Mouse (Mus musculus) B cell, adult 2 months (primary cell): Measurements from ENCODE around the gene Mcm9.

ENCODE experiments used
- DNase-seq, 2 experiments: peaks; one replicate each; pipeline ENCODE4 v3.0.0; 2022

Gene Mcm9

DNA sequence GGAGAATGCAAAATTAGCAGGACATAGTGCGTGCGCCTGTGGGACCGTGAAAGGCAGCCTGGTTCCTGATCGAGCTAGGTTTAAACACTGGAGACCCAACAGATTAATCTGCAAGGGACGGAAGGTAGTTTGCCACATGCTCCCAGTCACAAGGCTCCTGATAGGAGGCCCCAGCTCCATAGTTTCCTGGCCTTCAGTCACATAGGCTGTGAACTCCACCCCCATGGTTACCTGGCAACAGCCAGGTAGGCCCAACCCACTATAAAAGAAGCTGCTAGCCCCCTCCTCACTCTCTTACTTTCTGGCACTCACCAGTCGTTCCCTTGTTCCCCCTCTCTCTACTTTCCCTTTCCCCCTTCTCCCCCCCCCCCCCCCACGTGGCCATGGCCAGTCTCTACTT is 50.1 kb downstream of the Mcm9 start:
- DNase-seq: peak in 1 of 2 experiments; percentile 14

DNA sequence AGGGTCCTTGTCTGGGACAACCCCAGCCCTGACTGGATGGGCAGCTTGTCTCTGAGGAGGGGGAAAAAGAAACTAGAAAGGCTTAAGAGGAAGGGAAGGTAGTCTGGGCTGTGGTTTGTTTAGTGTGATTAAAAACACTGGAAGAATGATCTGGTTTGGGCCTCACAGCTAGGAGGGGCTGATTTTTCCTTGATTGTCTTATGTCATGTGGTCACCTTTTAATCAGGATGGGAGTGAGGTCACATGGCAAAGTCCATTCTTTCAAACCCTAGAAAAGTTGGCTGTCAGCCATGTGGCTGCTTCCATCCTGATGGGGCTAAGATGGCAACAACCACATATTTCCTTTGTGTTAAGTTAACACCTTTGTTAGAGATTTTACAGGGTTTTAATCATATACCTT is 61.7 kb downstream of the Mcm9 start:
- no peak for DNase-seq

DNA sequence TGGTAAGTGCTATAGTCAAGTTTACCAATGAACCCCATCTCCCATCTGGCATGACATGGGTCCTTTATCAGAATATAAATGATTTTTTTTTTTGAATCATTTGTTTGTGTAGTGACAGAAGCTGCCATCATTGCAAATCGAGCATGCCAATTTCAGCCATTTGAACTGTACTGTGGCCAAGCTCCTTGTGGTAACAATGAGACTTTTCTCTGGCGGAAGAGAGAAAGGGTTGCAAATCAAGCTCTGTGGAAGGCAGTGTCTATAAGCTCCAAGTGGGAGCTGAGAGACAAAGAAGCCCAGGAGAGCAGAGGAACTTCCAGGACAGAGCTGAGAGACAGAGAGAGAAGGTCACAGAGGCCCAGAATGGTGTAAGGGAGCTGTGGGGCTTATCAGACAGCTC is 64.7 kb downstream of the Mcm9 start:
- DNase-seq: no peak

DNA sequence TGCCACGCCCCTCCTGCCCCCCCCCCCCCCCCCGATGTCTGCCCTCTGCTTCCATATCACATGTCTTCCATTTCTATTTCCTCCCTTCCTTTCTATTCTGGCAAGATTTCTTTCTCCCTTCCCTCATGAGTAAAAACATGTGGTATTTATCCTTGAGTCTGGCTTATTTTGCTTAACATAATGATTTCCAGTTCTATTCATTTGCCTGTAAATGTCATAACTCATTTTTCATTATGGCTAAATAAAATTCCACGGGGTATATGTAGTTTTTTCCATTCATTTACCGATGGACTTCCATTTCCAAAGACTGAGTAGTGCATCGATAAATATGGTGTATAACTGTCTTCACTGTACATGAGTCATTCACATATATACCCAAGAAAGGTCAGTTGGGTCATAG is 68.2 kb downstream of the Mcm9 start:
- DNase-seq: no peak

DNA sequence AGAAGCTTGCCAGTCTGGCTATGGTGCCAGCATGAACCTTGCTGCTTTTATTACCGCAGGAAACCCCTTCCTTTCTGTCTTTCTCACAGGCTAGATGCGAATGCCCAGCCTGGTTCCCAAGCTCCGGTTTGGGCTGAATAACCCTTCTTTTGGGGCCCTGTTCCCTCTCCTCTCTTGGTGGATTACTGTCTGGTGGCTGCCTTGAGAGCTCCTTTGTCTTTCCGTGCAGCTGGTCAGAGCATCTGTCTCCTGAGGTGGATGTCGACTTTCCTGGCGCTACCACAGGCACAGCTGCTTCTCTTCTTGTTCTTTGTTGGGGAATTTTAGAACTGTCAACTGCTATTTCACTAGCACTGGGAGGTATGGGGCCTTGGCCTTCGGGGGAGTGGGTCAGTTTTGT is 92.6 kb downstream of the Mcm9 start:
- no peak for DNase-seq

DNA sequence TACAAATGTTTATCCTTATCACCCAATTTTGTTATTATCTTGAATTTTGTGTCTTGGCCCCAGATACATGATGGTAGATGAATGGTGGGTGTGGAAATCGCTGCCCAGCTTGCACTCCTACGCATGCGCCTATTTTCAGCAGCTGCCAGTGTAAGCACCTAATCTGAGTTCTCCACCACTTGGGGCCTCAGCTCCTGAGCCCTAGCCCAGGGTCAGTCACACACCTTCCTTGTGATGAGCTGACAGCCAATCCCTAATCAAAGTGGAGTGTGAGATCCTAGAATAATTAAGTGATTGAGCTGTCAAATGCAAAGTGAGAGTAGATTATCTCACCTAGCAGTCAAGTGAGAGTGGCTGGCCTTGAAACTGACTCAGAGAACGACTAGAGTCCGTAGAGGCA is 97.9 kb downstream of the Mcm9 start:
- no peak for DNase-seq

DNA sequence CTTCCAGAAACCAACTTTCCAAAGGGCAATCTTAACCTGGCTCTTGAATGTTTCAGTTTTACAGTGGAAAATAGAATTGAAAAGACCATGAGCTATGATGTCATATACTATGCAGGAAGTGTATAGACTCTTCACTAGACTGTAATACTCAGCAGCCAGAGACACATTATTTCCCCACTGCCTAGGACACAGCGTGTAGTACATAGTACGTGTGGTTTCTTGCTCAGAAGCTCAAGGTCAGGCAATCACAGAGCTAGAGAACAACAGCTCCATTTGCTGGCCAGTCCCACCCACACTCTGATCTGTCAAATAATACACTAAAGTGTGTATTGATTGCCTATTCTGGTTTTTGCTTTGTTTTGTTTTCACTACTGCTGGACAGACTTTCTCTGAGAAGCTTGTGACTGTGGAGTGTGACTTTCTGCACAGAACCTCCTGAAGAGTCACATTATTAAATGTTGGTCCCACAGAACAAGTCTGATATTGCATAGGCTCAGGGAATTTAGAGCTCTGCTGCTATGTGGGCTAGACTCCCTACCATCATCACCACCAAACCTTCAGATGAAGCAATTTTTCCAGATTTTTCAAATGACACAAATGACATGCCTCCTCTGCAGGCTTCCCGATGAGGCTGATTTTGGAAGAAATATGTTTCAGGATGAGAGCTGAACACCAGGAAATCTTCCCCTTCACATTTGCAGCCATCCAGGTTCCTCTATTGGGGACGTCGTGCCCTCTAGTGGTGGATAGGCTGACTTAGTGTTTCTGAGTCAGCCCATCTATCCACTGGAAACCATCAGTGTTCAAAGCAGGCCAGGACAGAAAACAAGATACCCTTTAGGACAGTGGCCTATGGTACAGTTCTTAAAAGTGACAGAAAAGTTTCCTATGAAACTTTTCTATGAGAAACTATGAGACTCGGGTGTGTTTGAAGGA is 102.1 kb downstream of the Mcm9 start:
- DNase-seq: peak; percentile 49 to 52

DNA sequence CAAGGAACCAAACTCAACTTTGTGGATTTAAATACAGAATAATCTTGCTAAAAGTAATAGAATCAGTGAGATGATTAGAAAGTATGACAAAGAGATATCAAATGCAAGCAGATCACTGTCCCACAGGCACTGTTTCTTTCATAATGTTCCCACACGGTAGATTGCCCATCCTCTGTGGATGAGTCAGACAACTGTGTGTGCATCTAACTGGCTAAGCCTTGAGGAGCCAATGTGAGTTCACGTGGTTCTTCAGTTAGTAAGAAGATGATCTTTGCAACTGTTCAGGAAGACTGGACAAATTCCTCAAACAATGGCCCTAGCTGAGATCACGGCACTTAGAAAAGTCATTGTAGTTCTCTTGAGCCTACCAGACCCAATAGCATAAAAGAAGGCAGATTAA is 102.9 kb downstream of the Mcm9 start:
- no peak for DNase-seq

DNA sequence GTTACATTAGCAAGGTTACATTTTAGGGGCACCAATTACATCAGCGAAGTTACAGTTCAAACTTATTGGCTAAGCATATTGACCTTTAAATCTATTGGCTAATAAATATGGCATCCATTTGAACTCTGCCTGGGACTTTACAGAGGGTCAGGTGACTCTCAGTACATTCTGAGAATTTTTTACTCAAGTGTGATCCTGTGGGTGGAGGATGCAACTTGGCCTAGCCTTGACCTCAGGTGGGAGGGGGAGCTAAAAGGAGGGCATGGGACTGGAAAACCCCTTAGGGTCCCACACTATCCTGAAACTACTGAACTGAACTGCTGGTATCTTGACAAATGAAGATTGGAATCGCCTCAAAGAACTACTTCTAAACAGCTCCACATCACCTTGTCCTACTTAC is 103.9 kb downstream of the Mcm9 start:
- DNase-seq: no peak

DNA sequence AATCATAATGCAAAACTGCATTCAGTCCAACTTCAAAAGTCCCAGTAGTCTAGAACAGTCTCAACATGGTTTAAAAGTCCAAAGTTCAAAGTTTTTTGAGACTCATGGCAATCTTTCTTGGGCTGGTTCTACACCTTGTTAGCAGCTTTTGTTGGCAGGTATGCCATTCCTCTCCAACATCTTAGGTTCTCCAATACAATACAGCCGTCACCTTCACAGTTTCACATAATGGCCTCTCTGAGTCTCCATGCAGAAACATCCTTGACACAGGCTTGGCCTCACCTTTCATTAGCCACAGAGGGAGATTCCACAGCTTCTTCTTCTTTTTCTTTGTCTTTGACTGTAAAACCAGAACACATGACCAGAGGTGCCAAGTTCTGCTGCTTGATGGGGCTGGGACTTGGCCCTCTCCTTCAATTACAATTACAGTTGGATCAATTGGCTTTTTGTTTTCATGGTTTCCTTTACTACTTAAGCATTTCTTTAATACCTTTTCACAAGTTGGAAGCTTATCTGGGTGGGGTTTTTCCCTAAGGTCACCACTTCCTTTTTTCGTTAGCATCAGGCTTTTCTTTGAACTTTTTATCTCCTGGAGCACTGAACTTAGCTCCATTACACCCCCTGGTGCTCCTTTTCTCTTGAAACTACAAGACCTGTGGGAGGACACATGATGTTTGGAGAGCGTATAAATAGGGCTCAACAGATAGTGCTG is 104.8 kb downstream of the Mcm9 start:
- DNase-seq: peak; percentile 35 to 45

DNA sequence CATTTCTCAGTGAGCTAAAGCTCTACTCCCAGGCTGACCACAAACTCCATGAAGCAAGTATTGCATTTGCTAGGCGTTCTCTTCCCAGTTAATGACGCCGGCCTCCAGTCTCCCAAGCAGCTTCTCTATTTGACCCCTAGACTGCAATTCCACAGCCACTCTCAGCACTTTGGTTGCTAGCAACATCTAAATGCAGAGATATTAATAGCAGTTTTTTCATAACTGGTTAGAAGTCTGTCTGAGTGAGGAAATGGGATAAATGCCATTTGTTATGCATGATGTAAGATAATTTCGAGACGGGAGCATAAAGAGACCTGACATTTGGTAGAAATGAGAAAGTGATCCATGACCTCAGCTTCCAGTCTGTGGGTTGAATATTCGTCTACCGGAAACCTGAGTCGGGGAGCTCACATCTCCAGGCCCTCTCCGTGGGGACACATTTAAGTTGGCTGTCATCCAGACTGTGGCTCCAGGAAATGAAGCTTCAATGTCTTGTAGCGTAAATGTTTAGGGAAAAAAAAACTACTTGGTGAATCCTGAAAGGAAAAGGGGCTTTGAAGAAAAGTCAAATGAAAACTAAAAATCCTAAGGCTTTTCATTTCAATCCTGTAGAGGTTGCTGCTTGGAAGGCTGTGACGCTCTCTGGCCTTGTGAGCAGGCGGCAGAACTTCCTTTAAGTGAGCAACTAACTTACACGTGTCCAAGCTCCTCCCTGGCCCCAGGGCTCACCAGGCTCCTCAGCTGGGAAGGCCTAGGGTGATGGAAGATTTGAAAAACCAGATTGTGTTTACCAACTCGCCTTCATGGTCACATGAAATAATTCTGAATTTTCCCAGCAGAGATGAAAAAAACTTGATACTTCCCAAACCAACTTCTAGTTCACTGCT is 110.9 kb downstream of the Mcm9 start:
- no peak for DNase-seq

DNA sequence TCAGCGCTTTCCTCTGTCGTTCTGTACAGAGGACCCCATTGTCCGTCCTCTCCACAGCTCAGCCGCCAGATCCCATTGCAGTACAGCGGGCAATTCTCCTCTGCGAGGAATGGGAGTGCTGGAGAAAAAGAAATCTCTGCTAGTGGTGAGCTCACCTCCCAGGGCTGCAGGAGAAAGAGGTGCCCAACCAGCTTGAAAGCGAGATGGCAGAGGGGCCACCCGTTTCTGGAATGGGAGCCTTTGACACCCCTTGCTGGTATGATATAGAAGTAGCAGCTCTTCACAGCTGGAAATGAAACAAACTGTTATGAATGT is 111.7 kb downstream of the Mcm9 start:
- no peak for DNase-seq

DNA sequence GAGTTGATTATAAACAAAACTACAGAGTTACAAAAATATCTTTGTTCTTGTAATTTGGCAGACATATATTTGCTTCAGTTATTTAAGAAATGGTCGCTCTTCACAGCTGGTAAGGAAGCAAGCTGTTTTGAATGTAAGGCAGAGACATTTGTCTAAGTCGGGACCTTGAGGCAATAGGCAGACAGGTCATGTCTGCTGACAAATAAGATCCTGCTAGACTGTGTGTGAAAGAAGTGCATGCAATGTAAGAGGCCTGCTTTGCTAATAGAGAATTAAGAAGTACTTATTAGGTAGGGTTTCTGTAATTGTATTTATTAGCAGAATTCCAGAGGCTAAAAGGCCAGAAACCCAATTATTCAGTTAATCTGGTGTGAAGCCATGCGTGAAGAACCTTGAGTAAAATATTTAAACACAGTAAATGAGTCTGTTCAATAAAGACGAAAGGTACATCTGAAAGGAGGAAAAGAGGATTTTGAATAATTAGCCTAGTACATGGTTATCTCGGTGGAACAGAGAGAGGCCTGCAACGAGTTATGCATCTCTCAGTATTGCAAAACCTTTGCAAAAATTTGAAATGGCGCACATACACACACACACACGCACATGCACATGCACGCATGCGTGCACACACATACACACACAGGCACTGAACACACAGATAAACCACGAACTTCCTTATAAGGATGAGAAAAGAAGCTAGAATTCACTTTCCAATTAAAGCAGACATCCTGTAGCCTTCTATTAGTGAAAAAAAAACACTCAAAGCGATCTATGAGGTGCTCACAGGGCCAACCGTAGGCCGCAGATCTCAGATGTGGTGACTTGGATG is 112.3 kb downstream of the Mcm9 start:
- DNase-seq: no peak

DNA sequence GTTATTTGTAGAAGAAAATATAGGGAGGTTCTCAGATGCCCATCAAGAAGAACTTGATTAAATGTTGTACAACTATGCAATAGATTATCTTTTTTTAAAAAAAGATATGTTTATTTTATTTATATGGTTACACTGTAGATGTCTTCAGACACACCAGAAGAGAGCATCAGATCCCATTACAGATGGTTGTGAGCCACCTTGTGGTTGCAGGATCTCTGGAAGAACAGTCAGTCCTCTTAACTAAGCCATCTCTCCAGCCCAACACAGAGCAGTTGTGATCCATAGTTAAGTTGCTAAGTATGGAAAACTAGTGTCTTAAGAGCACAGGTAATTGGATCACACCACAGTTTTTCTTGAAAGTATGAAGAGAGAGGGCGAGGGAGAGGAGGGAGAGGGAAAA is 117.7 kb downstream of the Mcm9 start:
- no peak for DNase-seq

DNA sequence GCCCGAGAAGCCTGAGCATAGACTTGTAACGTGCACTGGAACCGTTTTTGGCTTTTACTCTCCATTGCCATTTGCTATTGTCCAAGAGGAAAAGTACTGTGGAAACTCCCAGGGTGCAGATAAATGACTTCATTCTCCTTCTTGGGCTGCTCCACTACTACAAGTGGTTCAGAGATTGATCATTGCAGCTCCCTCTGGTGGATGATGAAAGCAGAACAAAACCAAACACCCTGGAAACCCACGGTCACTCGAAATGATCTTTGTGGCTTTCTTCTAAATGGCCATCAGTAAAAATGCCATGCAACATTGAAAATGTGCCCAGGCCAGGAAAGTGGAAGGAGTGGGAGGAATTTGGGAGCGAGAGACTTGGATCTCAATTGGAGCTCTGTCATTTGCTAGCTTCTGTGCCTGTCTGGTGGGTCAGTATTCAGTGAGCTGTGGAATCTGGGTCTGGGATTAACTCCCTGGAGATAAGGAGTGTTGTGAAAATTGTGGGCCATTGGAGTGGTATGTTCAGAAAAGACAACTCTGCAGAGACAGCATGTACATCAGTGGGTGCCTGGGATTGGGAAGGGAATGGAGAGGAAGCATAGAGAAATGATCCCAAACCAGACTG is 121.0 kb downstream of the Mcm9 start:
- DNase-seq: peak; percentile 50 to 61

DNA sequence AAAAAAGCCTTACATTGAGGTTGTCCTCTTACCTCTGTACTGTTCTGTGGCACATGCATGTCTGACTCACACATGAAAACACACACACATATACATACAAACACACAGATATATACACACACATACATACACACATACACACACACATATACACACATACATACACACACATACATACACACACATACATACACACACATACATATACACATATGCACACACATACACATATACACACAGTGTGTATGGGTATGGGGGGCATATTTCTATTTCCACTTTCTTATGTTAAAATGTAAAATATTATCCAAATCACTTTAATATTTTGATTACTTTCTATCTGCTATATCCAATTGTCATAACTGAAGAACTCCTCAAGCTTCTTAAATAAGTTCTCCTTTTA is 121.6 kb downstream of the Mcm9 start:
- DNase-seq: no peak

DNA sequence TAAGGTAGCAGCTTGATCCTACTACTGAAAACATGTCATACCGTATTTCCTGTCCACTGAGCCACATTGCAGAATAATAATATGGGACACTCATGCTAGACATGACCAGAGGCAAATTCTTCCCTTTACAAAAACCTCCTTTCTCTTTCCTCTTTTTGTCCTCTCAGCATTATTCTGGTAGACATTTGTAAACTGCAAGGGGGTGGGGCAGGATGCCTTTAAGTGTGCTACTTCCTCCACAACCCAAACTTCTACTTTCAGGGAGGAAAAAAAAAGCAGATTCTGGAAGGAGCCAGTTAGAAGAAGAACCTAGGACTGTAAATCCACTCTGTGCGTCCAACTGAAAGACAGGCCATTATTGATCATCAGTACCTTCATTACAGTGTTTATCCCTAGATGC is 124.7 kb downstream of the Mcm9 start:
- DNase-seq: no peak

DNA sequence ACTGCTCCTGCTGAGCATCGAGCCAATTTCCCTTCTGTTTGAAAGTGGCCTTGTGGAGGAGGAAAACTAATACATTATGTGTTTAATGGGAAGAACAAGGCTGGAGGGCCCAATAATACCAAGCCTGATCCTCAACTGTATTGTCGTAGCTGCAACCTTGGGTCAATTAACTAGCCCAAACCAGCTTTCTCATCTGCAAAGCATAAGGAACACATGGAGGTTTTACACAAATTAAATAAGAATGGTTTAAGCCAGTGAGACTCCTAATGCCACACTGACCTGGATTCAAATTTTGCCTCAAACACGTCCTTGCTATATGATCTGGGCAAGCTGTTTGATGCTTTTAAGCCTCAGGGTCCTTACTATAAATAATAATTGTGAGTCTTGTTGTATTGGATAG is 125.2 kb downstream of the Mcm9 start:
- DNase-seq: no peak

DNA sequence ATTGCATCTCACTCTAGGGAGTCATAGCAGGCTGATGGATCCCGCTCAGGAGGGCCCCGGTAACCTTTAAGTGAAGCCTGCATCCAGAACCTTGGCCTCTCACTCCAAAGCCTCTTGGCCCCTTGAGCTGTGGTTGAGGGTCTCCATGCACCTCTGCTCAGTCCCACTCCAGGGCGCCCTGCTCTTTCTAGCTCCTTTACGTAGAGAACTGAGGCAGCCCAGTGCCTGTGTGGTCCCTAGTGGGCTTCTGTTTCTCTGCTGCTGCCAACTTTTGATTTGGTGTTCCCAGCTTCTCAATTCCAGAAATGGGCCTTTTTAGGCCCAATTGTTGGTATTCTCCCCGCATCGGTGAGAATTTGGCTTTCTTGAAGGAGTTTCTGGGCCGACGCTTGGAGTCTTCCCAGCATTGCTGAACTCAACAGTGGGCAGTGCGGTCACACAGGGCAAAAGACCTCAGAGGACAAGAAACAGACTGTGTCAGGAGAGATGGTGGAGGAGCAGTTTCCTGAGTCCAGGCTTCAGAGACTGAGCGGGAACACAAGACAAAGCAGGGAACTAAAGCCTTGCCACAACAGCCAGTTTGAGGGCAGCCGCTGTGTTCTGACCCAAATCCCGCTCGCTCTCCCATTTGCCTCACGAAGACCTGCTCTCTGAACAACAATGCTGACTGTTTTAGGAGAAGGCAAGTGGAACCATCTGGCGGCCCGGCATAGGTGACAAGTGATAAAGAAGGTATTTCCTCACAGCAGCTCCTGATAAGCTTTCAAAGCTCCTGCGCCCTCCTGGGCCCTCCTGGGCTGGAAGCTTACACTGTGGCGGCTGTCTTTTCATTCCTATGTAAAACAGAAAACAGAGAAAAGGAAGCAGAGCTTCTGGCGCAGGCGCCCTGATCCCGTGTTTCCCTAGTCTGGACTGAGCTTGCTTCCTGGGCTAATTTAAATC is 127.1 kb downstream of the Mcm9 start:
- DNase-seq: no peak

DNA sequence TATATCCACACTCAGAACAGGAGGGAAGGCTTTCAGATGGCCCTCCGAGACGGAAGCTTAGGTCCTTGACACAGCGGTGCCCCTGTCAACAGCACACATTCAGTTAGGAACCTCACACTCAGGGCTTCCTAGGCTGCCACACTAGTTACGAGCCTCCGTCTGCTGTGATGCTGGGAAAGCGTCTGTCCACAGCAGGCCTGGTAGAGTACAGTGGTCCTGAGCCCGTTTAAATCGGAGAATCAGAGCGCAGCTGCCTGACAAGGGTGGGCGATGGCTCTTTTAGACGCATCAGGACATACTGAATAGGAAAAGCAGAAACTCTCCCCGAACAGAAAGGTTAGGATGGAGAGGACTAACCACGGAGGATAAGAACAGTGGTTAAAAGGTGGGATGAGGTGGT is 127.8 kb downstream of the Mcm9 start:
- no peak for DNase-seq

DNA sequence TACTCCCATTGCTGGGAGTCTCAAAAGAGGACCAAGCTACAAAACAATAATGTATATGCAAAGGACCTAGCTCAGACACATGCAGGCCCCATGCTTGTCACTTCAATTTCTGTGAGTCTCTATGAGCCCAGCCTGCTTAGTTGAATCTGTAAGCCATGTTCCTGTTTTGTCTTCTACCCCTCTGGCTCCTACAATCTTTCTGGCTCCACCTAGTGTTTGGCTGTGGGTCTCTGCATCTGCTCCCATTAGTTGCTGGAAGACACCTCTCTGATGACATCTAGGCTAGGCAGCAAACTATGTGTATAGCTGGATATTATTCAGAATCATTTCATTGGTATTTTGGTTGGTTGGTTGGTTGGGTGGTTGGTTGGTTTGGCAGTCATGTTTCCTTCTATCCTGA is 130.7 kb downstream of the Mcm9 start:
- DNase-seq: peak; percentile 33 to 50
